Mouse (Mus musculus): ENCODE data around the gene Ddx4.
"Not testable (repeated sequence)": the region's sequence is repeated elsewhere in the genome, so short reads cannot be mapped to it uniquely, and the experiment has no call there.

Gene Ddx4

DNA sequence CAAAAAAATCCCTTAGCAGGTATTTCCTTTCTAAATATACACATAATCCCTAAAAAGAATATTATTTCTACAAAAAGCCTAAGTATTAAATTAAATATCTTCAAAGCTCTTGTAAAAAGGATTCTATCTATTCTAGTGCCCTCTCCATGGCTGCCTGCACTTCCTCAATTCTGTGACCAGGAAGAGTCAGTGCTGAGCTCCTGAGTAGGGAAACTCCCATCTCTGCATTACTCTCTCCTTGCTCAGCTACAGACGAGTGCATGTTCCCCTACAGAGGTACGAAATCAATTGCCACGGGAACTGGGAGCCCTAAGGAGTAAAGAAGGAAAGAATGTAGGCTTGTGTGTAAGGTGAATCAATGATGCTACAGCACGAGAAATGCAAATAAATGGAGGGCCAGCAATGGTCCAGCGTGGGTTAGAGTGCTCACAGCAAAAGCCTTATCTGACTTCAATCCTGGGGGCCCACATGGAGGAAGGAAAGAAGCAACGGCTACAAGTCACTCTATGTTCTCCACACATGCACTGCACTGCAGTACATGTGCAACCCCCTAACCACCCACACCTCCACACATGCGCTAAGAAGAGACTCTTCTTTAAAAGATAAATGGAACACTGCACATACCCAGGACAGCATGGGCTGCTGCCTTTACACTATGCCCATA lies 17.0 kb downstream of the Ddx4 start:
- no peak for DNase-seq (ENCODE audit: low spot score)

DNA sequence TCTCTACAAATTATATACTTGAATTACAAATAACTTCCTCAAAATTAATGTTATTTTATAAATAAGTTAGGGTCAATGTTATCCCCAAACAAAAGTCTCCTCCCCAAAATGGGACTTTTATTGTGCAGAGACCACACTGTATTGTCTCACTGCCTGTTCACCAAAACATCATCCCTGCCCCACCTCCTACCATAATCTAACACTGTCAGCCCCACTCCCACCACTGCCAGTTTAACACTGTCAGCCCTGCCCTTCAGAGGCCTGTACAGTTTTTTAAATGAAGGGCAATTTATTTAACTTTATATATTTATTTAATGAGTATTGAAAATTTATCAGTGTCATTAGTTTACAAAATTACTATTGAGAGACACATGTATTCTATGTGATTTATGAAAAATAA lies 26.7 kb downstream of the Ddx4 start:
- no peak for DNase-seq (ENCODE audit: low spot score)

DNA sequence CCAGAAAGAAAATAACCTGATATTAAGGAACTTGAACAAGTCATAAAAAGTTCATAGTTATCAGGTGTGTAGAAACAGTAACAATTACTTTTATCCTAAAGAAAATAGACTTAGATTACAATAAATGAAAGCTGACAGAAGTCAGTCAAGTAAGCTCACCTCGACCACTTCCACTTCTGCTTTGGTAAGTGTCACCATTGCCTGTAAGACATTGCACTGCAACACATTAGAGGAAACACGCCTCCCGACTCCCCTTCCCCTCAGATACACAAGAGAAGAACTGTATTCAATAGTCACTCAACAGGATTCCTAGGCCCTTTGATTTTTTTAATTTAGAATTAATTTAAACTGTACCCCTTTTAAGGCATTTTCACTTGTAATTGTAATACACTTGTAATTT lies 27.7 kb downstream of the Ddx4 start:
- no peak for DNase-seq (ENCODE audit: low spot score)

DNA sequence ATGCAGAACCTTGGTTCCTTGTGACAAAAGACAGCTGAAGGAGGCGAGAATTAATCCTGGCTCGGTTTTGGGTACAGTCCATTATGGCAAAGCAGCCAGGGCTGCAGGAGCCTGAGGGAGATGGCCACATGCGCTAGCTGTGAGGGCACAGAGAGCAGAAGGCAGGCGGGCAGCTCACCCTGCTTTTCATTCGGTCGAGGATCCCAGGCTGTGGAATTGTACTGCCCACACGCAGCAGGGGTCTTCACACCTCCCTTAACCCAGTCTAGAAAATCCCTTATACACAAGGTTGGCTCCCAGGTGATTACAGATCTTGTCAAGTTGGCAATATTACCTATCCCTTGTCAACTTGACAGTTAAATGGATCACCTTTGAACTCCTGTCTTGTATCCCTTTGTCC lies 28.6 kb downstream of the Ddx4 start:
- DNase-seq (ENCODE audit: low spot score), result no peak

DNA sequence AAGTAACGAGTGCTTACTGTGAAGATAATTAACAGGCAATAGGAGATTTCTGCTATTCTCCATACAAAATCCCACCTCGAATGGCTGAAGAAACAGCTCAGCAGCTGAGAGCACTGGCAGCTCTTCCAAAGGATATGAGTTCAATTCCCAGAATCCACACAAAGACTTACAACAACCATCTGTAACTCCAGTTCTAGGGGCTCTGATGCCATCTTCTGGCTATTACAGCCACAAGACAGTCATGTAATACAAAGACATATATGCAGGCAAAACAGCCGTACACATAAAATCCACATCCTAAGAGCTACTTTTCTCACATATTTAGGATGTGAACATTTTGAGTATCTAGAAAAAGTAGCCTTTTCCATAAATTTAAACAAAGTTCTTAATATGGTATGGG lies 30.7 kb downstream of the Ddx4 start:
- DNase-seq (ENCODE audit: low spot score), result no peak

DNA sequence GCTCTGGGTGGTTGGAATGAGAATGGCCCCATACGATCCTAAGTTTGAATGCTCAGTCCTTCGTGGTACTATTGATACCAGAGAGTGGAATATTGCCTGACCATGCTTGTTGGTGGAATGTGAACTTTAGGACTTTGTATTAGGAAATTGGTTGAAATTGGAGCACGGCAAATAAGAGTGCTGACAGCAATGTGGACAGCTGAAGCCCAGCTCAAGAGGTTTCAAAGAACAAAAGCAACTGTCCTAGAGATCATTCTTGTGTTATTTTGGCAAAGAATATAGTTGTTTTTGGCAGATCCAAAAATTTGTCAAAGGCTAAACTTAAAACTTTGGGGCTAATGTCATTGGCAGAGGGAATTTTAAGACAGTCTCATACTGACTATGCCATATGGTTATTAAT lies 43.7 kb downstream of the Ddx4 start:
- DNase-seq (ENCODE audit: low spot score), result no peak

DNA sequence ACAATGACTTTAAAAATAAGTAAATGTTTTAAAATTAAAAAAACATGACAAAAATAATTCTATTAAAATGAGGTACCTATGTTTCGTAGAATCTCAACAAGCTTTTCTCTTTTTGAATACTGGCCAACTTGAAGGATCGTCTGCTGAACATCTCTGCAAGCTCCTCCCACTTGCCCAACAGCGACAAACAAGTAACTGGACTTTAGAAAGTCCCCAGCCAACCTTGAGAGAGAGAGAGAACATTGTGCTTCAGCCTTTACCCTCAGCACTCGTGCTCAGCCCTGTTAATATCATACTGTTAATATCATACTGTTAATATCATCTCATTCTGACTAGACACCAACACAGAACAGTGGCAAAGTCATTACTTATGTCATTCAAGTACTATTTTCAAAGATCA lies 47.9 kb downstream of the Ddx4 start:
- DNase-seq (ENCODE audit: low spot score), result no peak

DNA sequence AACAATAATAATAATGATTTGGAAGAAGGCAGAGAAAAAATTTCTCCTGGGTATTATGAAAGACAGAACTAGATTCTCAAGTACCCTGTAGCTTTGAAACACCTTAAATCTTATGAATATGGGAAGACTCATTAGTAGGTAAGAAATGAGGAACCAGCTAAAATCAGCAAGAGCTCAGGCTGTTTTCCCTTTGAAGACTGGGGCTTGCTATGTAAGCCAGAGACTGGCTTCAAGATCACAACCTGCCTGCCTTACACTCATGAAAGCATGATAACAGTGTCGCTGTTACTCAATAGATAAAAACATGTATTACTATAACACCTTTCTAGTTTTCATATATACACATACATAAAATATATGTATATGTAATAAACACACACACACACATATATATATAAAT lies 48.4 kb downstream of the Ddx4 start:
- DNase-seq (ENCODE audit: low spot score), result no peak

DNA sequence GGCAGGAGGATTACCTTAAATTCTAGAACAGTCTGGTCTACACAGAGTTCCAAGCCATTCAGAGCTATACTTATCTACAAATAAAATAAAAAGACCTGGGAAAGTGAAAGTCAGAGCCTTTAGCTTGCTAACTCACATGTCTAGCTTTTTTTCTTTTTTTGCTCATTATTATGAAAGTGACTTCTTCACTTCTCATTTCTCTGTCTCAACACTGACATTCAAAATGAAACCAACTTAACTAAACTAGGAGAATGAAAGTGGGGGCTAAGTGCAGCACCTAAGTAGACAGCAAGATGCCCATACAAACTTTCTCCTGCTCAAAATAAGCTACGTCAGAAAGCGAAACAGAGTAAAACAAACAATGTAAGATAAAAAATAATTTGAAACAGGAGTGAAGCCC lies 49.7 kb downstream of the Ddx4 start:
- no peak for DNase-seq (ENCODE audit: low spot score)

DNA sequence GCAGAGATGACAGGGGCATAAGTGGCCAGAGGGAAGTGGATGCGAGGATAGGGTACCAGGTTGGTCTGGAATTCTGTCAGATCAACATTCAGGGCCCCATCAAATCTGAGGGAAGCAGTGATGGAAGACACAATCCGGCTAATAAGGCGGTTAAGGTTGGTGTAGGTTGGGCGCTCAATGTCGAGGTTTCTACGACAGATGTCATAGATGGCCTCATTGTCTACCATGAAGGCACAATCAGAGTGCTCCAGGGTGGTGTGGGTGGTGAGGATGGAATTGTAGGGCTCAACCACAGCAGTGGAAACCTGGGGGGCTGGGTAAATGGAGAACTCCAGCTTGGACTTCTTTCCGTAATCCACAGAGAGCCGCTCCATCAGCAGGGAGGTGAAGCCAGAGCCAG lies 58.0 kb downstream of the Ddx4 start, which contains the start of gene Il31ra:
Il31ra (minus strand) TSS at position 101 of the 400 bp plus-strand sequence.
- DNase-seq (ENCODE audit: low spot score), result not testable (repeated sequence)

DNA sequence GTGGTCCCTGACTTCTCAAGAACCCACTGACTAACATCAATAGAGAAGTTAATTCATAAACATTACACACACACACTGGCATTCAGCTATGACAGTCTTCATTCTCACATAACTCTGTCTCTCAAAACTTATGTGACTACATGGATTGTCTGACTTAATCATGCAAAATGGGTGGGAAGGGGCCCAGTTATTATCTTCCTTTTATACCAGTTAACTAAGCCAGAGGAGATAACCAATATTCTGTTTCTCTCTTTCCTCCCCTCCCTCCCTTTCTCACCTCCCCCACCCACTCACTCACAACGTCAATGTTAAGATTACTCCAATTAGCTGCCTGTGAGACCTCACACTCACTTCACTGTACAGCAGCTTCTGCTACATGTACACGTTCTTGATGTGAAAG lies 62.0 kb downstream of the Ddx4 start:
- DNase-seq (ENCODE audit: low spot score), result no peak

DNA sequence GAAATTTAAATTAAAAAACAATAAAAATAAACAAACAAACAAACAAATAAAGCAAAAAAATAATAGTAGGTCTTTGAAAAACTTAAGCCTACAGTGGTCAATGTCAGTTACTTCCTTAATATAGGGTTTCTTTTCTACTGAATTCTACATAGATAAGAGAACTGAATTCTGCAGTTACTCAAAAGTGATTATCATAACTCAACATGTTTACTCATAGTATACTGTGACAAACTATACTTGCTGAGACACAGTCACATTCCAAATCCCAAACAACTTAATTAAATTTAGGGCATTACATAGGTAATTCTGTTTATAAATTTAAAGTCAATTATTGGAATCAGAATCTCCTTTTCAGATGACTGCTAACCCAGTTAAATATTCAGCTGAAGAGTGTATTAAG lies 62.6 kb downstream of the Ddx4 start:
- DNase-seq (ENCODE audit: low spot score), result no peak

DNA sequence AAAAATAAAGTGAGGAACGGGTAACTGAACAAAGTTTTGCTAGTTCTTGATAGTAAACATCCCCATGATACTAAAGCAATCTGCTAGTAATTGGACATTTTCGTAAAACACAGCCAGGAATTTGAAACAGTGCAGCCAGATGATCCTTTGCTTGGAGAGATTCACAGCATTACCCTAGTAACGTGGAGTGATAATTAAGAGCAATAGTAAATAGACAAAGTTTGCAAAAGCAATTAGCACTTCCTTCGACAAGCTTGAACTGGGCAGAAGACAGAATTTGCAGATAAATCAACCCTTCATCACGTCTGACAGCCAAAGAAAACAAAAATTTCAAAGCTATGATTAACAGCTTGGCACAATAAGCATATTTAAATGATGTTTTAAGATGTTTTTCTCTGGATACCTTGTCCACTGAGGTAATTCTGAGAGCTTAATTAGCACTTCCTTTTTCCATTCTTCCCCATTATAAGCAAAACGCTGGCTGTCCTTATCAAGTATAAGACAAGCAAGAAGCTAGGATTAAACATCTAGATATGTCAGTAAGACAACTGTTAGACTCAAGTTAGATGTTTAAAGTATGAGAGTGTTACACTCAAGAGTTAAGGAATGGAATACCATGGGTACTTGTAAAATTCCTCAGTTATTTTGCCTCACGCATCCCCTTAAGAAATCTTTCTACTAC lies 67.6 kb downstream of the Ddx4 start:
- DNase-seq (ENCODE audit: low spot score), result no peak

DNA sequence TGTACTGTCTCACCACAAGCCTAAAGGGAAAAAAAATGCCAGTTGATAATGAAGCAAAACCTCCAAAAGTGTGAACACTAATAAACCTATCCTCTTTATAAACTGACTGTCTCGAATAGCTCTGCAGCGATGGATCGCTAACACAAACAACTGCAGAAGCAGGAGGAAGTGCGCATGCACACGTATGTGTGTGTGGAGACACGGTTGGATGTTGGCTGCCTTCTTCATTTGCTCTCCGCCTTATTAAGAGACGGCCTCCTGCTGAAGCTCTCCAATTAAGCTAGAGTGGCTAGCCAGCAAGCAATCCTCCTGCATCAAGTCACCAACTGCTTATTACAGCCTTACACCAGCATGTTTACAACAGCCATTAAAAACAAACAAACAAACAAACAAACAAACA lies 70.0 kb downstream of the Ddx4 start:
- DNase-seq (ENCODE audit: low spot score), result no peak

DNA sequence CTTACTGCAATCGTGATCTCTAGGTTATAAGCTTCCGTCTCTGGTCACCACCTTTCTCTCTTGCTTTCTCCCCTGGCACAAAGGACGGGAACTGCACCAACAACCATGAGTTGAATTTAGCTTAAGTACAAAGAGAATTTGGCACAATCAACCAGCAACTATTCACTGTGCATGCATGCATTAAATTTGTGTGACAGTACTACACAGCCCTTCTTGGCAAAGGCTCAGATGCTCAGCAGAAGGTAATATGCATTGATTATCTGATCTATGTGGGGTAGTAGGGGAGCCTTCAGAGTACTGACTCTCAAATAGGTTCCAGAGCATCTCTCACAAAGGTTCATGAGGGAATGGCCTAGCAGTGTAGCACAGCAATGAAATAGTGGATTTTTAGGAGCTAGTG lies 70.5 kb downstream of the Ddx4 start:
- no peak for DNase-seq (ENCODE audit: low spot score)

DNA sequence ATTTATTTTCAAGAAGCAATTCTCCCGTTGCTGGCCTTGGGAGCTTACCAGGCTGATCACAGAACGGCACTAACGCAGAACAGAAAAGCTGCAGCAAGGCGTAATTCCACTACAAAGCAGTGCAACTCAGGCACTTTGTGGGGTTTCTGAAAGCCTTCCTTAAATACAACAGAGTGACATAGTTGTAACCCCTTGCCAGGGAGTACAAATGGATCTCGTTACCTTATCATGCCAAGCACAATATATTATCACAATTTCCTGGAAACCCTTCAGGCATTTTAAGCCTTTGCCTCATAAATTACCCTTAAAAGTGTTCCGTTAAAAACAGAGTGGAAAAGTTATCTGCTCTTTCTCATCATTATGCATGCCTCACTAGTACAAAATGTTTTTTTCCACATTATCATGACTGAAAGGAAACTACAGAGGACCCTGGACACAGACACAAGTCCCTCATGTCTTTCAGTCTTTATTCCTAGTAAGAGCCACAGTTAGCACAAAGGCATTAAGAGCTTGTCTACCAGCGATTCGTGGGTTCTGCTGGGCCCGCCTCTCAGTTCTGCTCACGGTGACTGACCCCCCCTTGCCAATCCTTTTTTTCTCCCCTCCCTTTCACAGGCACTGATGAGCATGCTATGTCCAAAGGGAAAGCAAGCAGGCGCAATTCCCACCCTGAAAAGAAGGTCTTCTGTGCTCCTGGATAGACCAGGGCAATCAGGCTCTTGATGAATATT lies 71.5 kb downstream of the Ddx4 start:
- no peak for DNase-seq (ENCODE audit: low spot score)

DNA sequence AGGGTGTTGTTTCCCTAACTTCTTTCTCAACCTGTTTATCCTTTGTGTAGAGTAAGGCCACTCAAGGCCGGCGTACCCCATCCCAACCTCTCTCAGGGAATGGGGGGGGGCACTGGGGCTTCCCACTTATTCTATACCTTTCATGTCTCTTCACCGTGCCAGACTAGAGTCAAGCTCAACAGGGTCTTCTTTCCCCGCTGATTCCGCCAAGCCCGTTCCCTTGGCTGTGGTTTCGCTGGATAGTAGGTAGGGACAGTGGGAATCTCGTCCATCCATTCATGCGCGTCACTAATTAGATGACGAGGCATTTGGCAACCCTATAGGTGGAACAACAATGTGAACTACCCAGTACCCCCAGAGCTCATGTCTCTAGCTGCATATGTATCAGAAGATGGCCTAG lies 74.2 kb downstream of the Ddx4 start:
- DNase-seq (ENCODE audit: low spot score), result peak; percentile 100

DNA sequence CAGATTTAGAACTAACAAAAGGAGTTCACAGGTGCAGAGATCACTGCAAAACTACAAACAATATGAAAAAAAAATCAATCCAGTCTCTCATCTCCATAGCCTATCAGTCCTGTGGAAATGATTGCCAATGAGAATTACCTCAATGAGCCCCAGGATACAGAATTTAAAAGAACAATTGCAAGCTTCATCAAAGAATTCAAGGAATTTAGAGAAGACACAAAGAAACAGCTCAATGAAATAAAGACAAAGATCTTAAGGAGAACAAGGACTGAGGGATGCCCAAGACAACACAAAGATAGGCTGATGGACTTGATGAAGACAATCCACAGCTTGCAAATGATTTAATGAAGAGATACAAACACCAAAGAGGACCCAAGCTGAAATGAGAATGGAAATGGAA lies 78.5 kb downstream of the Ddx4 start:
- DNase-seq (ENCODE audit: low spot score), result no peak

DNA sequence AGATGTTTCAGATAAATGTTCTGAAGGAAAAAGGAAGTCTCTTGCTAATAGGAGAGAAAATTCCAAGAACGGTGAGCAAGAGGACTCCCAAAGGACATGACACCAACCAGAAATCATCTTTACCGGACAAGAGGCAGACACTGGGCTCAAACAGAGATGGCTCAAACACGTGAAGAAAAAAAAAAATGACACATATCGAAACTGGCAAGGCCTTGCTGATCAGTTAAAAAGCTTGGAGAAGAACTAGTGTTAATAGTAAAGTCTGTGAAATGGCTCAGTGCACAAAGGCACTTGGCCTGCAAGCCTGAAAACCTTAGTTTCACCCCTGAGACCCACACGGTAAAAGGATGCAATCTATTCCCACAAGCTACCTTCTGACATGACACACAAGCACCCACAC lies 81.5 kb downstream of the Ddx4 start:
- no peak for DNase-seq (ENCODE audit: low spot score)

DNA sequence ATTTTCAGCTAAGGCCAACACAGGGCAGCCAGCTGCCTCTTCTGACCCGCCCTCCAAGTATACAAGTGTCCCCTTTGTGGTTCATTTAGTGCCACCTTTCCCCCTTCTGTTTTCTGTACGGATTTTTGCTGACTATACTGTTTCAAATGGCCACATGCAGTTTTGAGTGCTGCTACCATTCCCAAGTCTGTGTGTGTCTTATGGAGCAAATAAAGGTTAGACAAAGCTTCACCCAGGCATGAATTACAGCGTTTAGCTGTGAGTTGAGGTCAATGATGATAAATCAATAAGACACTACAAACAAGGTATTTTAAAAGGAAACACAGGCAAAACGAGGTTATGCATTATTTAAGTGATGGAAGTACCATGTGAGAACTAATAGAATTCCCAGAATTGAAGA lies 82.7 kb downstream of the Ddx4 start:
- DNase-seq (ENCODE audit: low spot score), result no peak

DNA sequence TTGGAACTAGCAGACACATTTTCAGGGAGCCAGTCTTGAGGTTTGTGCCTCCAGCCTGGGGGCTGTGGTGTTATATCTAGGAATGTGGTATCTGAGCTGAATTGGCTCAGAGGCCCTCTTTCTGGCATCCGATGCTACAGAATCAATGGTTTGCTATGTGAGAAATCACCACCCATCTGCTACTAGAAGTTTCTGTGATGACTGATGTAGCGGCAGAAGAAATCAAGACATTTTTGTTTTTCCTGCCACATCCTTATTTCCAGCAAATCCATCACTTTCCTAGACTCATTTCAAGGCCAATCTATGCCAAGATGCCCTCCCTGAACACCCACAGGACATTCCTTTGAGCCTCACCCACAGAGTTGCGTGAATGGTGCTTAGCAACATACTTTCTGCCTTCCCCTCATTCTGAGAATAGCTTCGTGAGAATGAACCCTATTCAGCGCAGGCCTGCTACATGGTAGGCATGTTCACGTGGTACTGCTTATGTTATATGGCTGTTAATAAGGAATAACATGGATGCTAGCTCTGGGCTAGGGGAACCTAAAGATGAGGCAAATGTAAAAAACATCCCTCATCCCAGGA lies 91.6 kb downstream of the Ddx4 start:
- DNase-seq (ENCODE audit: low spot score), result no peak

DNA sequence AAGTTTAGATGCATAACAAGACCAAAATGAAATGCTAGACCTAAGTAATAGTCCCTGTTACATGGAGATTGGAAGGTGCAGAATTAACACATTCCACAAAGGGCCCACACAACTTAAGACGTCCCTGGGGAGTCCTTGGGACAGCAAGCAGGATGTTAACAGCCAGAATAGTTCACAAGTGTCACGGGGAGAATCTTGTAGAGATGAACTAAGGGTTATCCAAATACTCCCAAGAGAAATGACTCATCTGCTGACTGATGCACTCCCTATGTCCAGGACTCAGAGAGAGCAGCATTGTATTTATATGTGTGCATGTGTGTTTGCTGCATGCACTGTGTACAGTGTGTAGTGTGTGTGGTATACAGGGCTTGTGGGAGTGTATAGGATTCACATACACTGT lies 95.8 kb downstream of the Ddx4 start:
- DNase-seq (ENCODE audit: low spot score), result no peak

DNA sequence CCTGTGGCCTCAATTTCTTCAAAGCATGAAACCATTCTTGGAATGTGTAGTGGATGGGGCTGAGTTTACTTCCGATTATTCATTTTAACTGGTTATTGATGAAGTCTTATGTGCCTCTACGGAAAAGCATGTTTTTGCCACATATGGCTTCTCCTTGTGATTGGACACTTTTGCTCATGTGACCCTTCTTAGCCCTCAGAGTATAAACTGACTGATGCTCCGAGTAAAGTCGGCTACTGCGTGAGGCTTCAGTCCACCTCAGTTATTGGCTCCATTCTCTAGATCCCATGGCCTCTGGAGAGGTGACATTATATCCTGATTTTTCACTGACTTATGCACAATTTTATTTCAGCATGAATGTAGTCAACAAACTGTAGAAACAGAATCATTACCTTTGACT lies 99.0 kb downstream of the Ddx4 start:
- DNase-seq (ENCODE audit: low spot score), result no peak

Measured in urinary bladder, postnatal 25 days (tissue).